Mouse (Mus musculus): Measurements from ENCODE around the gene Med12. TPM values are rescaled to one million over a fixed set of nuclear protein-coding genes. Genes with fewer than 3 reads are reported as not detected.

The Med12 gene
- 85.7 and 97.5 TPM in 2 replicates for polyA plus RNA-seq (2012; ENCODE audit: low replicate concordance)

DNA sequence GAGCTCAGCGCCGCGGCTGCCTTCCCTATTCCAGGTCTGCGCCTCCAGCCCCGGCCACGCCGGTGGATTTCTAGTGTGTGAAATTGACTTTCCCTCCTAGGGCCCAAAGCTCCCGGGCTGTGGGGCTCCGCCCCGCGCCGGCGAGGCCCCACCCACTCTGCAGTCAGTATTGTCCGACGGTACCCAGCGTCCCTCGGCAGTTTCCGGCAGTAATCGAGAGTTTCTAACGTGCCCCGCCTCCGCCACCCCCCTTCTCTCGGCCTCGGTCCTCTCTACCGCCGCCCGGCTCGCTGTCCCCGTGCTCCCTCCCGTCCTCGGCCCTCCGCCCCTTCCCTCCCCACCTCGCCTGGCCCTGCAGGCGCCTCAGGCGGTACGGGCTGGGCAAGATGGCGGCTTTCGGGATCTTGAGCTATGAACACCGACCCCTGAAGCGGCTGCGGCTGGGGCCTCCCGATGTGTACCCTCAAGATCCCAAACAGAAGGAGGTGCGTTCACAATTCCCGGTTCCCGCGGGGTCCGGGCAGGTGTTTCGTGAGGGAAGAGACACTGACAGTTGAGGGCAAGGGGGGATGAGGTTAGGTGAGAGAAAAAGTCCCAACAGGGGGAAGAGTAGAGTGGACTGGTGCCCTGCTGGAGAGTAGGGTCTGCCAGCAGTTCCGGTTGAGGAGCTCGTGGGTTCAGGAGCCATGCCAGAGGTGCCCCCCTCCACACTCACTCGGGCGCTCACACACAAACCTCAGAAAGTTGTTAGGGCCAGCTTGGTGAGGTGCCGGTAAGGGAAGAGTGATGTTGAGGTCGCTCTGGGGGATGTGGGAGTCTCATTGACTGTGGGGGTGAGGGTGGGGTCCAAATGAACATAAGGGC is at the start of gene Med12:
TSS of gene Med12 (plus strand) at position 156 of the 864 bp plus-strand sequence.

DNA sequence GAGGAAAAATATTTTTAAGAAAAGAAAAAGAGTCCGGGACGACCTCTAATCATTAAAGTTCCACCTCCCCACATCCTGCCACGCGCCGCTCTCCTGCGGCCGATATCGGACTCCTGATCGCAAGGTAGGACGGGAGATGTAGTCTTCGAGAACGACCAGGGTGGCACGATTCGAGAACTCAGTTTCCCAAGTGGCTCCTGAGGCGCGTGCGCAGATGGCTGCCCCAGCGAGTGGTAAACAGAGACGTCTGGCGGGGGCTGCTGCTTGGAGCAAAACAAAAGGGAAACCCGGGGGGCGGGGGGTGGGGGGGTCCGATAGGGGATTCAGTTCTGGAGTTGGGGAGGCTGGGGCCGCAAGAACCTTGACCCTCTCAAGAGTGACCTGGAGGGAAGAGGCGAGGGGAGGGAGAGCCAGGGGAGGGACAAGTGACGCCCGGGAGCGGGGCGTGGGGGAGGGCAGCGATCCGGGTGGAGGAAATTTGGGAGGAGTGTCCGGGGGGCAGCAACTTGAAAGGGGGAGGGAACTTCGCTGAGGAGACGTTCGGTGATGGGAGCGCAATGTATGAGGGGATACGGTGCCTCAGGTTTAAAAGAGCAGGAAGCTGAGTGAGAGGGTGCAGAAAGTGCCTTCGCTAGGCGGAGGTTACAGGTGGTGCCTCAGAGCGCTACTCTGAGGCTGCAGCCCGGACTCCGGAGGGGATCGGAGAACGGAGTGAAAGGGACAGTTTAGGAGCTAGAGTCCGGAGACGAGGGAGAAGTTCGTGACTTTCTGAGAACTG is 19.7 kb upstream of the Med12 start, which contains the start of gene Foxo4:
TSS of gene Foxo4 (plus strand) at position 577 of the 778 bp plus-strand sequence.

DNA sequence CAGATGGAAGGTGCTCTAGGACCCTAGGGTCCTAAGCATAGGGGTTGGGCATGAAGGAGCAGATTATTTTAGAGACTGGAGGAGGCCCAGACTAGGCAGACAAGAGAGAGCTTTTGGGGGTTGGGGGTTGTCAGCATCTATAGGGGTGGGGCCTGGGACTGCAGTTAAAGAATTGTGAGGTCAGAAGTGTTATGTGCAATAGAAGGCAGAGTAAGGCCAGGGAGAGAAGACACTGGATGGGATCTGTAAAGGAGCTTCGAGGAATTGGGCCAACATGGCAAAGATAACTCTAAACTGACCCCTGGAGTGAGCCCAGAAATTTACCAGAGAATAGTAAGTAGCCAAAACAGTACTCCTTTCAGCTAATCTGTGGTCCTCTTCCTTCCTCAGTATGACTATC is 9.9 kb upstream of the Med12 start, which contains the start of gene Gm614:
TSS of gene Gm614 (minus strand) at position 101 of the 400 bp plus-strand sequence.

DNA sequence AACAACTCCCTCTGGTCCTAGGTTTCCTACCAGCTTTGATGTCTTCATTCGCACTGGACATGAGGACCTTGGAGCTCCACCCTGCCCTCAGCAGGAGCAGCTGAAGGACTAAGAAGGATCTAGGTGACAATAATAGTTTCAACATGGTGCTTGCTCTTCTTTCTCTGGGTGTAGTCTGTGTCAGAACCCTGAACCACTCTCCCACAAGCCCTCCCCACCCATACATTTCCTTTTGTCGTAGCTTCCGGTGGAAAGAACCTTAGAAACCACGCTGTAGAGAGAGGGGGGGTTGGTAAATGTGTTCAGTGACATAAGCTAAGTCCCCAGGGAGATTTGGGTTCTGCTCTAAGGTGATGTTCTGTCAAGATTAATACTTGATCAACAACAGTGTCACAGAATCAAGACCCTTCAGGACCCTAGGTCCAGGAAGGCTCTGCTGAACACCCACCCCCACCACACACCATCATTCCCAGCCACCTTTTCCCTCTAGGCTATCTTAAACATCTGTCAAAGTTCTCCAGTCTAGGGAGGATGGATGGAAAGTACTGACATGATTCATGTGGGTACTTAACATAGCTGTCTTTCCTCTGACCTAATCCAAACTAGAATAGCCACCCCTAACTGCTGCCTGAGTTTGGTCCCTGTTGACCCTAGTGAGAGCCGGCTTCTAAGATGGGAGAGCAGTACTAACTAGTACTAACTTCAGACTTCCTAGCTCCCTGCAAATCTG is 5.6 kb upstream of the Med12 start, which contains the start of gene Il2rg:
TSS of gene Il2rg (minus strand) at position 231 of the 730 bp plus-strand sequence.

DNA sequence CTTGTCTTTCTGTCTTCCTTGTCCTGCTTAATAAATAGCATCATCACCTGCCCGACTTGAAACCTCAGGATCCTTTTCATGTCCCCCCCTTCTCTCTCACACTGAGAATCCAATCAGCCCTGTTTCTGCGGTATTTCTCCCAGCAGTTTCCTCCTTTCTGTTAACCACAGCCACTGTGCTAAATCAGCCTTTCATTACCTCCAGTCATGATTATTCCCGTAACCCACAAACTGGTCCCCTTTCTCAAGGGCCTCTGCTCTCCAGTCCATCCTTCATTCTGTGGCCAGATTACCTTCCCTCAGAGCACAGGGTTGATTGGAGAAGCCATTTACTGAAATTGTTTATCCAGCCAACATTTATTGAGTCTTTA is 5.1 kb upstream of the Med12 start, which contains the start of gene Gm20489:
TSS of gene Gm20489 (minus strand) at position 269 of the 370 bp plus-strand sequence.

DNA sequence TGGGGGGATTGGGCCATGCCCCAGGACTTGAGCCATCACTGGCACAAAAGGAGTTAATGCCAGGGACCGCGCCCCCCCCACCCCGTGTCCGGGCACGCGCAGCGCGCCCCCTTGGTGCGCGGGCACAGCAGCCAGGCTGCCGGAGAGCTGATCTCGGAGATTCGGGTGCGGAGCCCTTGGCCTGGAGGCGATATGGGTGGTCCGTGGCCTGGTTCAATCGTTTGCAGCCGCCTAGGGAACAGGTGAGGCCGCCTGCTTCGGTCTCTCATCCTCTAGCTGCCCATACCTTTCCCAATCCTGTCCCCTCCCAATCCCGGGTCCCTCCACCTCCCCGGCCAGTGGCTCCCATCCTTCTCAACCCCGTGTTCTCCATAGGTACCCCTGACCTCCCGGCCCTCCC is 25.2 kb downstream of the Med12 start, which contains the start of gene Nlgn3:
TSS of gene Nlgn3 (plus strand) at position 114 of the 400 bp plus-strand sequence.

Other genes with a start within 250 kb of the Med12 start
- not detected in 2 replicates for gene Tex11, start 214.4 kb upstream of the Med12 start, polyA plus RNA-seq (2012; ENCODE audit: low replicate concordance)
- 0.10 and 0.18 TPM in 2 replicates for gene Slc7a3, start 188.0 kb upstream of the Med12 start, polyA plus RNA-seq (2012; ENCODE audit: low replicate concordance)
- 14.8 and 24.0 TPM in 2 replicates for gene Snx12, start 51.5 kb upstream of the Med12 start, polyA plus RNA-seq (2012; ENCODE audit: low replicate concordance)
- gene Foxo4, start 19.5 kb upstream of the Med12 start, polyA plus RNA-seq (2012; ENCODE audit: low replicate concordance): 13.8 and 22.7 TPM in 2 replicates
- gene Gm614, start 10.0 kb upstream of the Med12 start, polyA plus RNA-seq (2012; ENCODE audit: low replicate concordance): not detected in 2 replicates
- gene Il2rg, start 5.8 kb upstream of the Med12 start, polyA plus RNA-seq (2012; ENCODE audit: low replicate concordance): 5.8 and 37.6 TPM in 2 replicates
- gene Gm20489, start 5.0 kb upstream of the Med12 start, polyA plus RNA-seq (2012; ENCODE audit: low replicate concordance): not detected in 2 replicates
- gene Nlgn3, start 25.1 kb downstream of the Med12 start, polyA plus RNA-seq (2012; ENCODE audit: low replicate concordance): 0.13 TPM in 1 of 2 replicates, not detected in the other
- not detected in 2 replicates for gene Gjb1, start 102.3 kb downstream of the Med12 start, polyA plus RNA-seq (2012; ENCODE audit: low replicate concordance)
- gene Zmym3, start 146.8 kb downstream of the Med12 start, polyA plus RNA-seq (2012; ENCODE audit: low replicate concordance): 18.7 and 25.9 TPM in 2 replicates
- 22.9 and 38.1 TPM in 2 replicates for gene Nono, start 155.3 kb downstream of the Med12 start, polyA plus RNA-seq (2012; ENCODE audit: low replicate concordance)
- 0.18 and 0.37 TPM in 2 replicates for gene Itgb1bp2, start 175.1 kb downstream of the Med12 start, polyA plus RNA-seq (2012; ENCODE audit: low replicate concordance)